Mouse (Mus musculus): ENCODE data around the gene Prickle1. TPM values are rescaled to one million over a fixed set of nuclear protein-coding genes. Genes with fewer than 3 reads are reported as not detected.

Gene Prickle1
- polyA plus RNA-seq, 1 experiment = 1.9 TPM

- Histone ChIP-seq H3K36me3 (ENCODE audit: control insufficient read depth, insufficient read depth, low read length) (no peaks in the 10 kb centered on the region), H3K4me3 (ENCODE audit: low read depth, low read length) (peak overlapping the region; percentile 87), H3K27ac (ENCODE audit: insufficient read depth, low read depth, low read length) (peak overlapping the region; percentile 82), H3K27me3 (ENCODE audit: control insufficient read depth, insufficient read depth, low read length) (peaks cover 8% of the 10 kb centered on the region), H3K4me1 (ENCODE audit: control insufficient read depth, insufficient read depth, insufficient read length, low read length) (no peaks in the 10 kb centered on the region; the same call in 1 of the 2 replicates)
- TF ChIP-seq POLR2A (IDR thresholded peaks at IDR 0.05; ENCODE audit: low read depth, low read length) (no peak), CTCF (IDR thresholded peaks at IDR 0.05; ENCODE audit: extremely low read depth, insufficient read length, insufficient replicate concordance, low read depth, low read length) (peak; percentile 63; the same call in 1 of the 2 replicates)
- WGBS = under 1% methylated on average over 85 of the region's 85 CpGs
Observed at GRCm38 (mm10) chr15:93518941-93519835, 76.5 kb downstream of the Prickle1 start.

GRCm38 (mm10) chr15:93518143-93518902 is 77.4 kb downstream of the Prickle1 start:
- Histone ChIP-seq H3K4me1 (ENCODE audit: control insufficient read depth, insufficient read depth, insufficient read length, low read length) (no peaks in the 10 kb centered on the region; the same call in 1 of the 2 replicates), H3K27ac (ENCODE audit: insufficient read depth, low read depth, low read length) (peak overlapping the region; percentile 3), H3K36me3 (ENCODE audit: control insufficient read depth, insufficient read depth, low read length) (no peaks in the 10 kb centered on the region), H3K27me3 (ENCODE audit: control insufficient read depth, insufficient read depth, low read length) (peaks cover 8% of the 10 kb centered on the region), H3K4me3 (ENCODE audit: low read depth, low read length) (peak overlapping the region; percentile 87)
- TF ChIP-seq POLR2A (IDR thresholded peaks at IDR 0.05; ENCODE audit: low read depth, low read length) = no peak
- no peak for TF ChIP-seq CTCF (IDR thresholded peaks at IDR 0.05; ENCODE audit: extremely low read depth, insufficient read length, insufficient replicate concordance, low read depth, low read length)
- WGBS = 2% methylated on average over 23 of the region's 23 CpGs

- WGBS = 81% methylated on average over 11 of the region's 11 CpGs
- Histone ChIP-seq H3K36me3 (ENCODE audit: control insufficient read depth, insufficient read depth, low read length) (no peaks in the 10 kb centered on the region), H3K4me1 (ENCODE audit: control insufficient read depth, insufficient read depth, insufficient read length, low read length) (no peaks in the 10 kb centered on the region; the same call in 1 of the 2 replicates), H3K27ac (ENCODE audit: insufficient read depth, low read depth, low read length) (no peak overlapping the region), H3K27me3 (ENCODE audit: control insufficient read depth, insufficient read depth, low read length) (peaks cover 8% of the 10 kb centered on the region), H3K4me3 (ENCODE audit: low read depth, low read length) (no peak overlapping the region)
- TF ChIP-seq POLR2A (IDR thresholded peaks at IDR 0.05; ENCODE audit: low read depth, low read length) (no peak), CTCF (IDR thresholded peaks at IDR 0.05; ENCODE audit: extremely low read depth, insufficient read length, insufficient replicate concordance, low read depth, low read length) (no peak)
Observed at GRCm38 (mm10) chr15:93517022-93517565, 78.6 kb downstream of the Prickle1 start.

- Histone ChIP-seq H3K4me1 (ENCODE audit: control insufficient read depth, insufficient read depth, insufficient read length, low read length) (no peaks in the 10 kb centered on the region; the same call in 1 of the 2 replicates), H3K27me3 (ENCODE audit: control insufficient read depth, insufficient read depth, low read length) (peaks cover 8% of the 10 kb centered on the region)
- TF ChIP-seq CTCF (IDR thresholded peaks at IDR 0.05; ENCODE audit: extremely low read depth, insufficient read length, insufficient replicate concordance, low read depth, low read length) (no peak), POLR2A (IDR thresholded peaks at IDR 0.05; ENCODE audit: low read depth, low read length) (no peak)
Observed at GRCm38 (mm10) chr15:93515316-93515715, 80.4 kb downstream of the Prickle1 start.

GRCm38 (mm10) chr15:93513939-93514341 is 81.8 kb downstream of the Prickle1 start:
- Histone ChIP-seq H3K36me3 (ENCODE audit: control insufficient read depth, insufficient read depth, low read length) (no peaks in the 10 kb centered on the region), H3K27ac (ENCODE audit: insufficient read depth, low read depth, low read length) (no peak overlapping the region), H3K27me3 (ENCODE audit: control insufficient read depth, insufficient read depth, low read length) (peaks cover under 1% of the 10 kb centered on the region; the same call in 1 of the 2 replicates), H3K4me1 (ENCODE audit: control insufficient read depth, insufficient read depth, insufficient read length, low read length) (no peaks in the 10 kb centered on the region; the same call in 1 of the 2 replicates), H3K4me3 (ENCODE audit: low read depth, low read length) (peak overlapping the region; percentile 40)
- WGBS = 10% methylated on average over 10 of the region's 10 CpGs
- TF ChIP-seq POLR2A (IDR thresholded peaks at IDR 0.05; ENCODE audit: low read depth, low read length) = no peak
- TF ChIP-seq CTCF (IDR thresholded peaks at IDR 0.05; ENCODE audit: extremely low read depth, insufficient read length, insufficient replicate concordance, low read depth, low read length) = no peak

More at GRCm38 (mm10) chr15:93515316-93515715, 80.4 kb downstream of the Prickle1 start:
- 76% methylated on average over 9 of the region's 9 CpGs for WGBS
- H3K27ac ChIP-seq (ENCODE audit: insufficient read depth, low read depth, low read length) = no peak overlapping the region
- H3K36me3 ChIP-seq (ENCODE audit: control insufficient read depth, insufficient read depth, low read length) = no peaks in the 10 kb centered on the region
- no peak overlapping the region for H3K4me3 ChIP-seq (ENCODE audit: low read depth, low read length)

GRCm38 (mm10) chr15:93512437-93512836 is 83.3 kb downstream of the Prickle1 start:
- 81% methylated on average over 9 of the region's 9 CpGs for WGBS
- Histone ChIP-seq H3K4me3 (ENCODE audit: low read depth, low read length) (no peak overlapping the region), H3K27me3 (ENCODE audit: control insufficient read depth, insufficient read depth, low read length) (no peaks in the 10 kb centered on the region), H3K27ac (ENCODE audit: insufficient read depth, low read depth, low read length) (no peak overlapping the region), H3K4me1 (ENCODE audit: control insufficient read depth, insufficient read depth, insufficient read length, low read length) (no peaks in the 10 kb centered on the region; the same call in 1 of the 2 replicates), H3K36me3 (ENCODE audit: control insufficient read depth, insufficient read depth, low read length) (no peaks in the 10 kb centered on the region)
- TF ChIP-seq POLR2A (IDR thresholded peaks at IDR 0.05; ENCODE audit: low read depth, low read length) (no peak), CTCF (IDR thresholded peaks at IDR 0.05; ENCODE audit: extremely low read depth, insufficient read length, insufficient replicate concordance, low read depth, low read length) (no peak)

Measured in small intestine, adult 2 months (tissue).